Mouse (Mus musculus) cerebellum, adult 2 months (tissue): Measurements from ENCODE around the gene Mdfi. TPM values are rescaled to one million over a fixed set of nuclear protein-coding genes. Genes with fewer than 3 reads are reported as not detected.

Experiments used
- DNase-seq, 2 experiments: peaks; one replicate each; pipeline ENCODE4 v3.0.0; 2021
- H3K27ac ChIP-seq: fragments of 200-500 bp; 2 replicates; pipeline ENCODE4 v1.5.1; 2012; ENCODE audit warnings: low read length, control low read depth, inconsistent platforms; ENCODE audit not compliant: insufficient read depth
- H3K27me3 ChIP-seq: fragments of 200-500 bp; 2 replicates; pipeline ENCODE4 v1.6.1; 2012; ENCODE audit warnings: inconsistent platforms, mild to moderate bottlenecking, low read length, moderate library complexity; ENCODE audit not compliant: control insufficient read depth, insufficient read depth
- H3K4me1 ChIP-seq: fragments of 200-500 bp; 2 replicates; pipeline ENCODE4 v1.6.1; 2011; ENCODE audit warnings: low read length; ENCODE audit not compliant: control insufficient read depth, insufficient read depth
- H3K4me3 ChIP-seq: fragments of 200-500 bp; replicated peaks from 2 replicates; pipeline ENCODE3; 2011; ENCODE audit warnings: mild to moderate bottlenecking, low read depth, low read length, control low read depth; ENCODE audit not compliant: insufficient read depth
- CTCF ChIP-seq: fragments of 200-500 bp; IDR thresholded peaks from 2 replicates; pipeline ENCODE4 v1.5.1; 2011; ENCODE audit warnings: low read depth, mild to moderate bottlenecking, control low read depth, low read length, moderate library complexity, borderline replicate concordance; ENCODE audit not compliant: insufficient read depth
- POLR2A ChIP-seq: fragments of 200-500 bp; IDR thresholded peaks from 2 replicates; pipeline ENCODE4 v1.6.1; 2011; ENCODE audit warnings: low read length, control low read depth, borderline replicate concordance; ENCODE audit not compliant: insufficient read depth
- WGBS: fragments of 180-500 bp; shearing (Covaris S2); methylation state at CpG from one replicate; pipeline ENCODE4 v1.1.7; 2018; 5-methylcytosine and 5-hydroxymethylcytosine counted together
- polyA plus RNA-seq: library from polyadenylated mRNA; depleted of rRNA; stranded (reverse); fragments of >200 nt; gene quantifications from 2 replicates; pipeline ENCODE4 v1.2.3, GENCODE M21; 2012; rRNA removed

Gene Mdfi
- polyA plus RNA-seq, 1 experiment, result 24.1 TPM

DNA sequence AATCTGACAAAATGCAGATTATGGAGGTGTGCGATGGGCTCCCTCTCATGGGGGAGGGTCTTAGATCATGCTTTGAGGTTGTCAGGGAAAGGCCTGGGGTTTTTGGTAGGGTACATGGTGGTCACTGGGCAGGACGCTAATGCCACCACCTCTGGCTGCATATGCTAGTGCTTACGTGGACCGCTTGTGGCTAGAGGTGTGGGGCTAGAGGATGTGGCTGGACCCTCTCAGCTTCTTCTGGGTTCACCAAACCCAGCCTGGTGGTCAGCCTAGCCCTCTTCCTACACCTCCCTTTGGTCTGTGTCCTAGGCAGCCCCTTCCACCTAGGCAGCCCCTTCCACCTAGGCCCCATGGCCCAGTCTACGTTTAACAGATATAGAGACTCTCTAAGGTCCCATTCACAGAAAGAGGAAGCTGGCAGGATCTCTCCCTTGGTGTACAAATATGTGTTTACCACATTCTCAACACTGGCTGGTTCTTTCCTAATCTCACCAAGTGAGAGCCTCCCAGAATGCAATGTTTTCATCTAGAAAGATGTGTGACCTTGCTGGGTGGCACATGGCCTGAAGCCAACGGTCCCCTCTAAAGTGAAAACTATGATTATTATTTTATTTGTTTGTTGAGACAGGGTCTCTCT is 68.0 kb downstream of the Mdfi start:
- Histone ChIP-seq H3K4me3 (no peak overlapping the region), H3K27me3 (no peaks in the 10 kb centered on the region), H3K4me1 (peaks cover 26% of the 10 kb centered on the region), H3K27ac (no peak overlapping the region)
- TF ChIP-seq CTCF (no peak), POLR2A (no peak)
- WGBS, result 90% methylated on average over 6 of the region's 6 CpGs
- no peak for DNase-seq

DNA sequence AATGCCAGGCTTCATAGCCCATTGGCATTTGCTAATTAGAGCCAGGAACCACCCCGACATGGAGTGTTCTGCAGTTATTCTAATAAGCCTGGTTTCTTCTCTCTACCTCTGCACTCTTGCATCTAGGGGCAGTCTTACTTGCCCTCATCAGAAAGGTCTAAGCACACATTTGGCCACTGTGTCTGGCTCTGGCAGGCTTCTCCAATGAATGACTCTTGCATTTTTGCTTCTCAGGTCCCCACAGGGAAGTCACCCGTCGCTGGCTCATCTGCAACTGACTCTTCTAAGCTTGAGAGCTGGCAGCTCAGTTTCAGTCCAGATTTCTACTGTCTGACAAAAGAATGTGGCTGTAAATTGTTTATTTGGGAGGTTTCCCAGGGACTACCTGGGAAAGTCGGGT is 68.5 kb downstream of the Mdfi start:
- Histone ChIP-seq H3K4me1 (peaks cover 26% of the 10 kb centered on the region), H3K4me3 (no peak overlapping the region), H3K27ac (no peak overlapping the region), H3K27me3 (no peaks in the 10 kb centered on the region)
- no peak for TF ChIP-seq CTCF
- no peak for TF ChIP-seq POLR2A
- 65% methylated on average over 4 of the region's 4 CpGs for WGBS
- no peak for DNase-seq

Other genes with a start within 250 kb of the Mdfi start
- gene Bysl, start 223.2 kb downstream of the Mdfi start, polyA plus RNA-seq, result 13.6 and 14.9 TPM in 2 replicates
- 43.7 and 47.1 TPM in 2 replicates for gene Med20, start 223.1 kb downstream of the Mdfi start, polyA plus RNA-seq
- 1.7 and 2.1 TPM in 2 replicates for gene Gm20517, start 223.1 kb downstream of the Mdfi start, polyA plus RNA-seq
- 11.1 and 11.2 TPM in 2 replicates for gene Usp49, start 204.0 kb downstream of the Mdfi start, polyA plus RNA-seq
- gene Tomm6, start 146.3 kb downstream of the Mdfi start, polyA plus RNA-seq, result 148 and 167 TPM in 2 replicates
- 46.5 and 51.3 TPM in 2 replicates for gene Frs3, start 145.7 kb downstream of the Mdfi start, polyA plus RNA-seq
- 6.6 and 7.0 TPM in 2 replicates for gene Gm21981, start 140.2 kb downstream of the Mdfi start, polyA plus RNA-seq
- 1.5 and 2.4 TPM in 2 replicates for gene Prickle4, start 140.0 kb downstream of the Mdfi start, polyA plus RNA-seq
- gene Pgc, start 107.8 kb downstream of the Mdfi start, polyA plus RNA-seq, result 0.13 and 0.31 TPM in 2 replicates
- 26.4 and 27.5 TPM in 2 replicates for gene Tfeb, start 97.7 kb downstream of the Mdfi start, polyA plus RNA-seq
- 52.4 and 55.4 TPM in 2 replicates for gene Foxp4, start 90.0 kb upstream of the Mdfi start, polyA plus RNA-seq
- not detected in 2 replicates for gene 1700122O11Rik, start 203.6 kb upstream of the Mdfi start, polyA plus RNA-seq